Mouse (Mus musculus) kidney, postnatal 10 days (tissue): ENCODE results near the gene 1700029I15Rik.

Experiments used
- DNase-seq: peaks from one replicate; pipeline ENCODE4 v3.0.0; 2021; ENCODE audit warnings: mixed read lengths

Gene 1700029I15Rik

DNA sequence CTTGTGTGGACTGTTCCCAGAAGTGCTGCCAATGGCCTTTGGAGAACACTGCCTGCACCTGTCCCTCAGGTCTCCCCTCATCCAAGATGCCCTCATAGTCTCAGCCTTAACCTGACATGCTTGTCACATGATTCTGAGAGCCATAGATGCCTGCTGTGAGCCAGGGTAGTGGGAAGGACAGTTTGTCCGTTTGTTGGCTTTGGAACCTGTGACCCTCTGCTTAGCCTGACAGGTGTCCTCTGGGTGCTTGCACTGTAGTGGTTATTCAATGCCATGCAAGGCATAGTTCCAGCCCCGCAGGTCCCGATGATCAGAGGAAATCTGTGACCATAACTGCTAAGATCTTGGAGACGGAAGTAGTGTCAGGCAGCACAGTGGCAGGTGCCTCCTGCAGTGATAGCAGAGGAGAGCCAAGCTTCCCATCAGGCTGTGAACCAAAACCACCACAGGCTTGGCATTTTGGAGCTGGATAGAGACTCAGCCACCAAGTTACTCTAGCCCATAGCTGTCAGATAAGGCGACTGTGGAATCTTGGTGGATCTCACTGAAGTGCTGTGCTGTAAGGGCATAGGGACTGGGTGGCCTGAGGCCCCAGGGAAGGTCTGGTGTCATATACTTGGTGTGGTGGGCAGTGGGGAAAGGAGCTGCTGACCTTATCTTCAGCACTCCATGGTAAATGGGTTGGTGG lies at the start of gene 1700029I15Rik:
1700029I15Rik (plus strand) TSS at position 638 of the 688 bp plus-strand sequence.
- no peak for DNase-seq

DNA sequence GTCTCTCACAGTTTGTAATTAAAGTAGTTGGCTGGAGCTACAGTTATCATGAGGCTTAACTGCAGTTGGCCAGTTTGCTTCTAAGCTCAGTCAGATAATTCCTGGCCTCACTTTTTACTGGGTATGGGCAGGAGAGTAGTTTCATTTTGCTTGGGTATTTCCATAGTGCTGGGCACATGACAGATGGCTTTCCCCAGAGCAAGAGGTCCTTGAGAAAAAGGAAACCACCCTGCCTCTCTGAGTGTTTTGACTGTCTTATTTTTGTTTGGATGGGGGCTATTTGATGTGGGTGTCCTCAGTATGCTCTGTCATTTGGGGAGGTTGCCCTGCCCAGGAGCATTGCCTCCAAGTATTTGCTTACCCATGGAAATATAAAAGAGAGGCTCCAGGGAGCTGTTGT lies 39.9 kb upstream of the 1700029I15Rik start:
- DNase-seq = no peak

GRCm38 (mm10) chr2:92347191-92347590 lies 35.1 kb upstream of the 1700029I15Rik start:
- DNase-seq = no peak

DNA sequence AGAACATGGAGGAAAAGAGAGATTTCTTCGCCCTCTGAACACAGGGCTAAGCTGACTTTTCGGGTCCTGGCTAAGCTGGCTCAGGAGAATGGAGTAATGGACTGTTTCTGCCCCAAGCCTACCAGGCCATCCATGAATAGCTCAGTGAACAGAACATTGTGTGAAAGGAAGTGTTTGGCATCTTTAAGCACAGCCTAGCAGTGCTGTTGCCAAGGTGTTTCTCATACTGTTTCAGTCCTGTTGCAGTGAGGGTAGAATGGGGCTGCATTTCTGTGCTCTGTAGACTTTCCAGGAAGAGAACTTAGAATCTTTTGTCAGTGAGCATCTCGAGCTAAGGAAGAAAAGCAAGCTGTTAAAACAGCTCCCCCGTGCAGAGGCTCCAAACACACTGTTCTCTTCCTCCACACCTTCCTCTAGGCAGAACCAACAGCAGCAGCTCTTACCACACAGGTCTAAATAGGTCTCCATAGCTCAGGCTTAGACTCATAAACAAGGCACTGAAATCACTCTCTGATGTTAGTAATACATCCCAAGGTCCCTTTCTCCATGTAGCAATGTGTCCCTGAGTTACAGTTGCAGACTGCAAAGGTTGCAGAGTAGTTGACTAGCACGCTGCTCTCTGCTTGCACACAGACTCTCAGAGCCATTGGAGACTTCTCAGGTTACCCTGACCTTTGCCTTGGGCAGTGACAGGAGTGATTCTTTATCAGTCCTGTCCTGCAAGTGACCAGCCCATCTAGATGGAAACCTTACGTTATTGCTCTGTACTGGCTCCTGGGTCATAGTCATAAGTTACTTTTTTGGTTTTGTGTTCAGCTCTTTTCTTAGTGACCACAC lies 32.5 kb upstream of the 1700029I15Rik start:
- no peak for DNase-seq

- no peak for DNase-seq
Measured at GRCm38 (mm10) chr2:92350686-92351085, 31.7 kb upstream of the 1700029I15Rik start.

GRCm38 (mm10) chr2:92353402-92353801 lies 28.9 kb upstream of the 1700029I15Rik start:
- DNase-seq = no peak

DNA sequence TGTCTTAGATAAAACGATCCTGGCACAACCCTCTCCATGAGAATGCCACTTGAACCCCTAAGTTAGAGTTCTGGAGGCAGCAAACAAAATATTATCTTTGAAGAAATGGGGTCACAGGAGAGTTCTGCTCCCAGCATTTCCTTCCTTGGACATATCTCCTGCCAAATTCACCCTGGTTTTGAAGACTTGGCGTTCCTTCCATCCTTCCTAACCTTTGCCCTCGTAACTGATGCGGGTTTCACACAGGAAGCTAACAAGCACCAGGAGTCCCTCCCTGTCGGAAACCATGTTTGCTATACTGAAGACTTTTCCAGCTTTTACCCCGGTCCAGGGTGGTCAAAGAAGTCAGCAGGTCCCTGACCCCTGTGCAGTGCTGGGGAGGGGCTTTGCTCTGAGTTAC lies 28.1 kb upstream of the 1700029I15Rik start:
- DNase-seq = no peak

DNA sequence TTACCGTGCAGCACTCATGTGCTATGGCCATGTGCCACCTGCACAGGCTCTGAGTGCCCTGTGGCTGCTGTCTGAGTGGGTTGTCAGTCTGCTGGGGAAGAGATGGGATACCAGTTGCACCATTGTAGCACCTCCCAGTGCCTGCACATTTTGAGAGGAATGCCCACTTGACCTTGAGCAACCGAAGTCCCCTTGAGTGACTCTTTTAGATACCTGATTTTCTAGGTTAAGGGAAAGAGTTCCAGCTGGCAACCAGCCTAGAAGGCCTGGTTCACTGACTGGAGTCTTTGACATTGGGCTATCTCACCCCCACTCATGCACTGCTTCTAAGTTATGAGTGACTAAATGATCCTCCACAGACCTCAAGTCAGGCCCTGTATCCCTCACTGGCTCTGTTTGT lies 23.0 kb upstream of the 1700029I15Rik start:
- no peak for DNase-seq

GRCm38 (mm10) chr2:92360186-92360823 lies 22.0 kb upstream of the 1700029I15Rik start:
- no peak for DNase-seq

DNA sequence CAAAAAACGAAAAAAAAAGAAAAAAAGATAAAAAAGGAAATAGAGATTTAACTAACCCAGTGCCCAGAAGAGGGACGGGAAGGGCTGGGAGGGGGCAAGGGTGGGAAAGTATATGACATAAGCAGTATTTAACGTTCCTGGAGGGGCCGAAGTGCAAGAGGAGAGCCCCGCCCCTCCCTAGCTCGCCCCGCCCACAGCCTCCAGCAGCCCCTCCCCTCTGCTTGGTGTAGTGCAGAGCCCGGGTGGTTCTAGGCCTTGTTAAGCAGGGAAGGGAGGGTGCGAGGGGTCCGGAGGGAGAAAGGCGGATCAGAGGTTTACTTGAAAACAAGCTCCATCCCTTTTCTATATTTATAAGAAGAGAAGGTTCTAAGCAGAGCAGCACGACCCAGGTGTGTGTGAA lies 21.4 kb upstream of the 1700029I15Rik start:
- DNase-seq = peak; percentile 66

GRCm38 (mm10) chr2:92361795-92362194 lies 20.5 kb upstream of the 1700029I15Rik start:
- no peak for DNase-seq

- DNase-seq = no peak
Measured at GRCm38 (mm10) chr2:92362571-92363228, 19.6 kb upstream of the 1700029I15Rik start.

DNA sequence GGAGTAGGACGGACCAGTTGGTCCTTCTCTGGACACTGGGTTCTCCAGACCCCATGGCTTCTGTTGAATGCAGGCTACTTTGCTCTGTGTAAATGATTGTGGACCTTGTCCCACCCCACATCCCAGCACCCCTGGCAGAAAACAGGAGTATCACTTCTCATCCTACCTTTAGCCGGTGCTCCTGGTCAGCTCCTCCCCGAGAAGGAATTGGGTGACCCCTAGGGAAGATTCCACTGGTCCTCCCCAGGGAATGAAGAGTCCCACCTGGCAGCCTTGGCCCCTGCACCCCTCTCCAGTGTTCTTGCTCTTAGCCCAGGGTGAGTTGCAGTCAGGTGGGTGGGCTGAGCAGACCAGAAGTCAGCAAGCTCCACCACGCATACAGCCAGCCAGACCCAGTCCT lies 18.3 kb upstream of the 1700029I15Rik start:
- DNase-seq = no peak

- DNase-seq = no peak
Measured at GRCm38 (mm10) chr2:92365568-92365967, 16.8 kb upstream of the 1700029I15Rik start.

DNA sequence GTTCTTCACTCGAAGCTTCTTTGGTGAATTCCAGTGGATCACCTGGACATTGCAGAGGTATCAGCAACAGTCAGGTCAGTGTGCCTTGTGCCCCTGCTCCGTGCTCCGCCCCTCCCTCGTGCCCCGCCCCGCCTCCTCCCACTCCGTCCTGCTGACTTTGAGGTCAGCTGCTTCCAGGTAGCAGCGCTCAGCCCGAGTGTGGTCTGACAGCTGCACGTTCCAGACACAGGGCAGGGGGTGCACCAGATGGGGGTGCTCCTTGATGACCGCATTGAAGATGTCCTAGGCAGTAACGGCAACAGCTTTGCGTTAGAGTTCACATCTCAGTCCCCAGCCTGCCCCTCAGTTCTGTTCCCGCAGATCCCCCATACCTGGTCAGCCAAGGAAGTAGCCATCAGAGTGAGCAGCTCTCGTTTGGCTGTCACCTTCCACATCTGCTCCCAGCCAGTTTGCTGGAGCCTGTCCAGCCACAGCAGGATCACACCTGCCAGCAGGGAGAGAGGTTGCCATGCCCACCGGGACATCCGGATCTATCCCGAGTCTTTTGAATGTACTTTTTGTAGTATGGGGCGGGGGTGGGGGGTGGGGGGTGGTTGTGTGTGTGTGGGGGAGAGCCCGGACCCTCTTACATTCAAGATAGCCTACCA lies 14.8 kb upstream of the 1700029I15Rik start:
- peak; percentile 55 for DNase-seq

DNA sequence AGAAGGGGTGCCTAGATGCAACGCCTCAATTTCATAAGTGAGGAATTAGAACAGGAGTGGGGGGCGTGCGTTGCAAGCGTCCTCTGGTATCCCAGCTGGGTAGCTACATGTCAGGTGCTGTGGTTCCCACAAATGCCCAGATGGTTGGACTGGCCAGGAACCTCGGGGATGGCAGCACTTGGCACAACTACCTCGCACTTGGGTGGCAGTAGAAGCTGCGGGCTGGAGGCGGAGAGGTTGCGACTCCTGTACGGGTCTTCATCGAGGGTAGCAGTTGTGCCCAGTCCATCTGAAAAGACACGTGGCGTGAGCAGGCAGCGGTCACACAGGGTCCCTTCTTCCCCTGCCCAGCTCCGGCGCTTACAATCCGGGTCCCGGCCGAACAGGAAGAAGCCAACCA lies 12.0 kb upstream of the 1700029I15Rik start:
- DNase-seq = no peak

GRCm38 (mm10) chr2:92370821-92371805 lies 11.2 kb upstream of the 1700029I15Rik start:
- peak; percentile 95 for DNase-seq

- DNase-seq = peak; percentile 49
Measured at GRCm38 (mm10) chr2:92371971-92372690, 10.2 kb upstream of the 1700029I15Rik start.

GRCm38 (mm10) chr2:92372767-92373436 lies 9.4 kb upstream of the 1700029I15Rik start:
- peak; percentile 81 for DNase-seq

GRCm38 (mm10) chr2:92373437-92373813 lies 8.9 kb upstream of the 1700029I15Rik start:
- no peak for DNase-seq
